Mouse (Mus musculus): ENCODE data around the gene Rraga. TPM values are rescaled to one million over a fixed set of nuclear protein-coding genes. Genes with fewer than 3 reads are reported as not detected.

Rraga gene
- total and polyA plus RNA-seq, 3 experiments = 12.1 to 64.2 (median 48.7) TPM

GRCm38 (mm10) chr4:86557371-86557770, 18.1 kb upstream of the Rraga start:
- no peaks in the 10 kb centered on the region for H3K4me1 ChIP-seq (ENCODE audit: insufficient read depth, low read depth, low read length)
- no peak for ATAC-seq (ENCODE audit: extremely low read depth, insufficient number of reproducible peaks, low FRiP score, poor library complexity, severe bottlenecking)
- H3K4me3 ChIP-seq (ENCODE audit: low read depth, low read length) = no peak overlapping the region
- TF ChIP-seq TAL1 (conservative IDR thresholded peaks at IDR 0.05; ENCODE audit: low read depth, low read length) = no peak
- TF ChIP-seq CTCF (IDR thresholded peaks at IDR 0.05; ENCODE audit: low read depth, low read length) = no peak
- no peak for TF ChIP-seq POLR2AphosphoS5 (IDR thresholded peaks at IDR 0.05; ENCODE audit: insufficient replicate concordance, low read depth, low read length)
- no peak for TF ChIP-seq GATA1 (IDR thresholded peaks at IDR 0.05; ENCODE audit: borderline replicate concordance, low read length)
- TF ChIP-seq GATA2 (IDR thresholded peaks at IDR 0.05; ENCODE audit: borderline replicate concordance, low read depth, low read length) = no peak
- DNase-seq (ENCODE audit: low spot score) = no peak
- no peaks in the 10 kb centered on the region for H3K36me3 ChIP-seq (replicated peaks)
- peaks cover 18% of the 10 kb centered on the region for H3K27me3 ChIP-seq (ENCODE audit: insufficient read depth, low read length)
- H3K9me3 ChIP-seq (replicated peaks) = no peaks in the 10 kb centered on the region

GRCm38 (mm10) chr4:86558228-86558627, 17.2 kb upstream of the Rraga start, which contains the start of gene Saxo1:
Saxo1 (minus strand) TSS chr4:86558328.
- TF ChIP-seq POLR2AphosphoS5 (IDR thresholded peaks at IDR 0.05; ENCODE audit: insufficient replicate concordance, low read depth, low read length) (no peak), TAL1 (conservative IDR thresholded peaks at IDR 0.05; ENCODE audit: low read depth, low read length) (no peak), GATA2 (IDR thresholded peaks at IDR 0.05; ENCODE audit: borderline replicate concordance, low read depth, low read length) (no peak), CTCF (IDR thresholded peaks at IDR 0.05; ENCODE audit: low read depth, low read length) (no peak), GATA1 (IDR thresholded peaks at IDR 0.05; ENCODE audit: borderline replicate concordance, low read length) (no peak)

GRCm38 (mm10) chr4:86559006-86559405, 16.5 kb upstream of the Rraga start:
- ATAC-seq (ENCODE audit: extremely low read depth, insufficient number of reproducible peaks, low FRiP score, poor library complexity, severe bottlenecking) (no peak), DNase-seq (ENCODE audit: low spot score) (no peak)
- H3K4me3 ChIP-seq (ENCODE audit: low read depth, low read length) = no peak overlapping the region
- H3K27me3 ChIP-seq (ENCODE audit: insufficient read depth, low read length) = peaks cover 19% of the 10 kb centered on the region
- no peaks in the 10 kb centered on the region for H3K9me3 ChIP-seq (replicated peaks)
- no peaks in the 10 kb centered on the region for H3K4me1 ChIP-seq (ENCODE audit: insufficient read depth, low read depth, low read length)
- H3K36me3 ChIP-seq (replicated peaks) = no peaks in the 10 kb centered on the region
- TF ChIP-seq POLR2AphosphoS5 (IDR thresholded peaks at IDR 0.05; ENCODE audit: insufficient replicate concordance, low read depth, low read length) (no peak), GATA2 (IDR thresholded peaks at IDR 0.05; ENCODE audit: borderline replicate concordance, low read depth, low read length) (no peak), TAL1 (conservative IDR thresholded peaks at IDR 0.05; ENCODE audit: low read depth, low read length) (no peak), CTCF (IDR thresholded peaks at IDR 0.05; ENCODE audit: low read depth, low read length) (no peak), GATA1 (IDR thresholded peaks at IDR 0.05; ENCODE audit: borderline replicate concordance, low read length) (no peak)

More at GRCm38 (mm10) chr4:86558228-86558627, 17.2 kb upstream of the Rraga start, which contains the start of gene Saxo1:
- ATAC-seq (ENCODE audit: extremely low read depth, insufficient number of reproducible peaks, low FRiP score, poor library complexity, severe bottlenecking) (no peak), DNase-seq (ENCODE audit: low spot score) (no peak)
- no peaks in the 10 kb centered on the region for H3K4me1 ChIP-seq (ENCODE audit: insufficient read depth, low read depth, low read length)
- no peak within 1 kb of the TSS for H3K4me3 ChIP-seq (ENCODE audit: low read depth, low read length)
- H3K9me3 ChIP-seq (replicated peaks) = no peaks in the 10 kb centered on the region
- H3K27me3 ChIP-seq (ENCODE audit: insufficient read depth, low read length) = peaks cover 19% of the 10 kb centered on the region
- H3K36me3 ChIP-seq (replicated peaks) = no peaks in the 10 kb centered on the region

- no peaks in the 10 kb centered on the region for H3K9me3 ChIP-seq (replicated peaks)
- TF ChIP-seq GATA2 (IDR thresholded peaks at IDR 0.05; ENCODE audit: borderline replicate concordance, low read depth, low read length) = no peak
- no peak for TF ChIP-seq POLR2AphosphoS5 (IDR thresholded peaks at IDR 0.05; ENCODE audit: insufficient replicate concordance, low read depth, low read length)
- no peak for TF ChIP-seq TAL1 (conservative IDR thresholded peaks at IDR 0.05; ENCODE audit: low read depth, low read length)
- no peak for TF ChIP-seq CTCF (IDR thresholded peaks at IDR 0.05; ENCODE audit: low read depth, low read length)
- TF ChIP-seq GATA1 (IDR thresholded peaks at IDR 0.05; ENCODE audit: borderline replicate concordance, low read length) = no peak
- H3K36me3 ChIP-seq (replicated peaks) = no peaks in the 10 kb centered on the region
- no peak overlapping the region for H3K4me3 ChIP-seq (ENCODE audit: low read depth, low read length)
- no peaks in the 10 kb centered on the region for H3K4me1 ChIP-seq (ENCODE audit: insufficient read depth, low read depth, low read length)
- DNase-seq (ENCODE audit: low spot score) = no peak
- no peak for ATAC-seq (ENCODE audit: extremely low read depth, insufficient number of reproducible peaks, low FRiP score, poor library complexity, severe bottlenecking)
- H3K27me3 ChIP-seq (ENCODE audit: insufficient read depth, low read length) = peaks cover 19% of the 10 kb centered on the region
These were observed 14.4 kb upstream of the Rraga start for GRCm38 (mm10) chr4:86561061-86561460.

GRCm38 (mm10) chr4:86574939-86575282, 557 bp upstream of the Rraga start:
- Histone ChIP-seq H3K9me3 (replicated peaks) (no peaks in the 10 kb centered on the region), H3K4me3 (ENCODE audit: low read depth, low read length) (peak overlapping the region; percentile 92), H3K27me3 (ENCODE audit: insufficient read depth, low read length) (peaks cover 18% of the 10 kb centered on the region; the same call in 1 of the 2 replicates), H3K4me1 (ENCODE audit: insufficient read depth, low read depth, low read length) (peaks cover 38% of the 10 kb centered on the region), H3K36me3 (replicated peaks) (peaks cover 26% of the 10 kb centered on the region)
- TF ChIP-seq CTCF (IDR thresholded peaks at IDR 0.05; ENCODE audit: low read depth, low read length) = no peak
- no peak; the same call in 1 of the 2 replicates for TF ChIP-seq TAL1 (conservative IDR thresholded peaks at IDR 0.05; ENCODE audit: low read depth, low read length)
- TF ChIP-seq POLR2AphosphoS5 (IDR thresholded peaks at IDR 0.05; ENCODE audit: insufficient replicate concordance, low read depth, low read length) = no peak
- TF ChIP-seq GATA1 (IDR thresholded peaks at IDR 0.05; ENCODE audit: borderline replicate concordance, low read length) = no peak
- TF ChIP-seq GATA2 (IDR thresholded peaks at IDR 0.05; ENCODE audit: borderline replicate concordance, low read depth, low read length) = no peak
- DNase-seq (ENCODE audit: low spot score) (peak; percentile 19), ATAC-seq (ENCODE audit: extremely low read depth, insufficient number of reproducible peaks, low FRiP score, poor library complexity, severe bottlenecking) (no peak; the same call in 1 of the 2 replicates)

- Histone ChIP-seq H3K4me3 (ENCODE audit: low read depth, low read length) (peak overlapping the region; percentile 92), H3K4me1 (ENCODE audit: insufficient read depth, low read depth, low read length) (peaks cover 38% of the 10 kb centered on the region), H3K27me3 (ENCODE audit: insufficient read depth, low read length) (peaks cover 18% of the 10 kb centered on the region; the same call in 1 of the 2 replicates), H3K36me3 (replicated peaks) (peaks cover 36% of the 10 kb centered on the region), H3K9me3 (replicated peaks) (no peaks in the 10 kb centered on the region)
- ATAC-seq (ENCODE audit: extremely low read depth, insufficient number of reproducible peaks, low FRiP score, poor library complexity, severe bottlenecking) = no peak
- TF ChIP-seq TAL1 (conservative IDR thresholded peaks at IDR 0.05; ENCODE audit: low read depth, low read length) (no peak), GATA2 (IDR thresholded peaks at IDR 0.05; ENCODE audit: borderline replicate concordance, low read depth, low read length) (no peak), GATA1 (IDR thresholded peaks at IDR 0.05; ENCODE audit: borderline replicate concordance, low read length) (no peak), CTCF (IDR thresholded peaks at IDR 0.05; ENCODE audit: low read depth, low read length) (no peak), POLR2AphosphoS5 (IDR thresholded peaks at IDR 0.05; ENCODE audit: insufficient replicate concordance, low read depth, low read length) (no peak)
- DNase-seq (ENCODE audit: low spot score) = no peak
These were observed 663 bp downstream of the Rraga start for GRCm38 (mm10) chr4:86576120-86576541.

All from G1E (cell line).